Mouse (Mus musculus): ENCODE results near the gene Rps16. TPM values are rescaled to one million over a fixed set of nuclear protein-coding genes. Genes with fewer than 3 reads are reported as not detected.
"Not testable (repeated sequence)": the region's sequence is repeated elsewhere in the genome, so short reads cannot be mapped to it uniquely, and the experiment has no call there.

Rps16 gene
- total RNA-seq, 1 experiment from 2014 or later = 700 TPM

DNA sequence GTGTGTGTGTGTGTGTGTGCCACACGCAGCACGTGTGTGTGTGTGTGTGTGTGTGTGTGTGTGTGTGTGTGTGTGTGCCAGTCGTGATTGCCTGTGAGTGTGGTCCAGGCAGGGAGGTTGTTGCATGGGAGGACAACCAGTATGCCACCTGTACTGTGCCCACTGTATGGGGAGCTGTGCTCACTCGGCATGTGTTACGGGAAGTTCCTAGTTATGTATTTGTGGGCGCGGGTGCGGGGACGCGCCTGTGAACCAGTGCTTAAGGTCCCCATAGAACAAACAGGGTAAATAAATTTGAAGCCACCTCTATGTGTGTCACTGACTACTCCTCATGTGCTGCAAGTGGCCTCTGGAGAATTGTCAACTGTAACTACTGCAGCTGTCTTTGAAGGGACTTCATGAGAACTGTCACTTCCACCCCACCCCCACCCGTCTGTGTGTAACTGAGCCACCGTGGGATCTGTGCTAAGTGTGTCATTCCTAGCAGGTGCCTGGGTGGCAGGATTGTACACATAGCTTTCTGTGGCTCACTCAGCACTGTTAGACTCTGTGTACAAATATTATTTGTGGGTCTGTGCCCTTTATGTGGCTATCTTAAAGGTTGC is 32.0 kb downstream of the Rps16 start:
- peak; percentile 0; the same call in 1 of the 2 replicates for ATAC-seq (ENCODE audit: extremely low read depth, insufficient number of reproducible peaks, low FRiP score, poor library complexity, severe bottlenecking)

DNA sequence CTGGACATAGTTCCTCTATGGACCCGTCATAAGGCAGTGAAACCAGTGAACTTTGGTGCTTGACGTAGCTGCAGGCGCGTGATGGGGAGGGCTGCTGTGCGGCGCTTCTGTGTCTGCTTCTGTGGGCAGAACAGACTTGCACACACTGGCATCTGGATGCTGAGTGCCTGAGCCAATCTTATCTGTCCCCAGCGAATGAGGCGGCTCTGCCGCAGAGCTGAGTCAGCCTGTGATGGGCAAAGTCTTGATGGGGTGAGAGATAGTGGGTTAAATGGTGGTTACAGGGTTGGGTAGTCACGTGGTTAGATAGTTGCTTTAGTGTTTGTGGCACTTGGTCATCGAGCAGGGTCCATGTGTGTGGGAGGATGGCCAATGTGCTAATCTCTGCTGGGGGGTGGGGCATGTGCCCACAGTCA is 32.5 kb downstream of the Rps16 start:
- ATAC-seq (ENCODE audit: extremely low read depth, insufficient number of reproducible peaks, low FRiP score, poor library complexity, severe bottlenecking) = peak; percentile 28

DNA sequence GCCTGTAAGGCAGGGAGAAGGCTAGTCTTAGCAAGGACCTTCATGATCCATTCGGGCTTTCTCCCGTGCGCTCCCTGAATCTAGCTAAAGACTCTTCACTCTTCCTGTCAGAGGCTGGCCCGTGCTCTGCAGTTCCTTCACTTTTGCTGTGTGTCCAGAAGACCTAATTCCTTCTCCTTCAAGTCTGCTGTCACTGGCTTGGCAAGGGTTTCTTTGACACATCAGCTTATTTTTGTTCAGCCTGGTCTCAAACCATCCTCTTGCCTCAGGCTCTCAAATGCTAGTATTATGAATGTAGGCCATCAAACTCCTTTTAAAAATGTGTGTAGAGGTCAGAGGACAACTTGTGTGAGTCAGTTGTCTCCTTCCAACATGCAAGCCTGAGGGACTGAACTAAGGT is 33.2 kb downstream of the Rps16 start:
- no peak for ATAC-seq (ENCODE audit: extremely low read depth, insufficient number of reproducible peaks, low FRiP score, poor library complexity, severe bottlenecking)

DNA sequence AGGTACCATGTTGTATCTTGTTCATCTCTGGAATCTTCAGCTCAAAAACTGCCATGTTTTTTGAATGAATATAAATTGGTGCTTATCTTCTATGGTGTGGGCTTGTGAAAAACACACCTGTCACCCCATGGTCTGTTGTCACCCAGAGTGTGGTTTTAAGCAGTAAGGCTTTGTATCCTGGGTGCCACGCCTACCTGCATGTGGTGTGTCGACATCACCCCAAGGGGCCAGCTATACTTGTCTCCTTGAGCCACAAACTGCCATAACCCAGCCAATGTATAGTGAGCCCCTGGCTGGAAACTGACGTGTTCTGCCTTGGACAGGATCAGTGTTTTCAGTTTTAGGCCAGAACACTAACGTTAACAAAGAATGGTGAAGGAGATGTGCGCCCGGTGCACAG is 33.7 kb downstream of the Rps16 start:
- no peak for ATAC-seq (ENCODE audit: extremely low read depth, insufficient number of reproducible peaks, low FRiP score, poor library complexity, severe bottlenecking)

GRCm38 (mm10) chr7:28385196-28385595 is 34.7 kb downstream of the Rps16 start:
- ATAC-seq (ENCODE audit: extremely low read depth, insufficient number of reproducible peaks, low FRiP score, poor library complexity, severe bottlenecking) = no peak

- ATAC-seq (ENCODE audit: extremely low read depth, insufficient number of reproducible peaks, low FRiP score, poor library complexity, severe bottlenecking) = peak; percentile 27
Observed at GRCm38 (mm10) chr7:28386007-28386406, 35.6 kb downstream of the Rps16 start.

DNA sequence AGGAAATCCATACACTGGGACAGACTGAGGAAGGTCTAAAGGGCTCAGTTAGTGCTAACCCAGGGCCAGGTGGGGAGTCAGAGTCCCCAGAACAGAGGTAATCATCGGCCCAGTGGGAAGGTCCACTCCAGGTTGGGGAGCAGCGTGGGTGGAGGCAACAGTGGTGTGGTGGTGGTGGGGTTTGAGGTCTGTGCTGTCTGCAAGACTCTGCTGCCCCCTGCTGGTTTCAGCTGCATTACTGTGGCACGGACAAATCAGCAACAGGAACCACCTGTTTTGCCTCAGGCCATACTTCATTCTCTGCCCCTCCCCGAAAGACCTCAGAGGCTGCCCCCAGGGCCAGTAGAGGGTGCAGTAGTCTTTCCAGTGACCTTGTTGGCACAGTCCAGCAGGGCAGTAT is 36.0 kb downstream of the Rps16 start:
- ATAC-seq (ENCODE audit: extremely low read depth, insufficient number of reproducible peaks, low FRiP score, poor library complexity, severe bottlenecking) = peak; percentile 49

DNA sequence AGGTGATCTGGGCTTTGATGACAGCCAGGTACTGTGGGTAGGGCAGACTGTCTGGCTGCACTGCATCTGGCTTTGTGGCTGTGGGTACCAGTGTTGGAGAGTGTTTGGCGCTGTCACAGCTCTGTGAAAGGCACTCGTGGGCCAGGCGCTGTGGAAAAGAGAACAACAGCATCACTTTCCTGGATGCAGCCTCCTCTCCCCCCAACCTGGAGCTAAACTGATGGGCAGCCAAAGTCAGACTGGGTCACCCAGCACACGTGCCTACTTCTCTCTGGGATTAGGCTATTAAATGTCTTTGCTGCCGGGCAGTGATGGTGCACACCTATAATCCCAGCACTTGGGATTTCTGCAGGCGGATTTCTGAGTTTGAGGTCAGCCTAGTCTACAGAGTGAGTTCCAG is 36.4 kb downstream of the Rps16 start:
- not testable (repeated sequence) for ATAC-seq (ENCODE audit: extremely low read depth, insufficient number of reproducible peaks, low FRiP score, poor library complexity, severe bottlenecking)

- ATAC-seq (ENCODE audit: extremely low read depth, insufficient number of reproducible peaks, low FRiP score, poor library complexity, severe bottlenecking) = not testable (repeated sequence)
Observed at GRCm38 (mm10) chr7:28387384-28387783, 36.9 kb downstream of the Rps16 start.

- ATAC-seq (ENCODE audit: extremely low read depth, insufficient number of reproducible peaks, low FRiP score, poor library complexity, severe bottlenecking) = no peak
Observed at GRCm38 (mm10) chr7:28390331-28390730, 39.9 kb downstream of the Rps16 start.

DNA sequence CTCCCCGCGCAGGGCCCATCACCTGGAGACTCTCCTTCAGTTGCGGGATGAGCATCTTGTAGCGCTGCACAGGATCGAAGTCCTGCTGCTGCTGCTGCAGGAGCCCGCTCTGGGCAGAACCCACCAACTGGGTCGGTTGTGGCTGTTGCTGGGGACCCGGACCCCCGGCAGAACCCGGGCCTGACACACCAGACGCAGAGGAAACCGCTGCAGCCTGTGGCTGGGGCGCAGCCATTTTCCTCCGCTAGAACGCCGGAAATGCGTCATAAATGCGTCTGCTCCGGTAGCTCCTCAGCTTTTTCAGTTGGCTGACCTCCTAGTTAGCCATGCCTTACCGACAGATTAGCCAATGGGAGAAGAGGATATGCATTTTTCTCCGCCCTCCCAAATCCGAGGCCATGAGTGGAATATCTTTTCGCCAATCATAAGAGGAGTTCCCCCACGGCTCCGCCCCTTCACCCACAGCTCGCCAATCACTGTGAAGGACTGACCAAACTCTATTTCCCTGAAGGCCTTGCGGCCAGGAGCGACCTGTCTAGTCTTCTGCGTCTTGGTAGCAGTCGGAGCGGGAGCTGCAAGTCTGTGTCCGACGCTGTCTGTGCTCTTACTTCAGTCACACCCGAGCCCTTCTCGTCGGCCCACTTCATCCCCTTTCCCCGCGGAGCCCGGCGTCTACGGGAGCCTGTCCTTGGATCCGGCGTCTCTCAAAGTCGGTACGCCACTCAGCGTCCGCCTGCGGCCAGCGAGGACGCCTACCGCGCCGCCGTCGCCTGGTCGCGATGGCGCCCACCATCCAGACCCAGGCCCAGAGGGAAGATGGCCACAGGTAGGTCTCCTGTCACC is 42.2 kb downstream of the Rps16 start, which contains the start of the genes Med29 and Paf1:
TSS of gene Med29 (minus strand) at position 280 of the 843 bp plus-strand sequence.
TSS of gene Paf1 (plus strand) at position 523 of the 843 bp plus-strand sequence.
- peak; percentile 97 for ATAC-seq (ENCODE audit: extremely low read depth, insufficient number of reproducible peaks, low FRiP score, poor library complexity, severe bottlenecking)

DNA sequence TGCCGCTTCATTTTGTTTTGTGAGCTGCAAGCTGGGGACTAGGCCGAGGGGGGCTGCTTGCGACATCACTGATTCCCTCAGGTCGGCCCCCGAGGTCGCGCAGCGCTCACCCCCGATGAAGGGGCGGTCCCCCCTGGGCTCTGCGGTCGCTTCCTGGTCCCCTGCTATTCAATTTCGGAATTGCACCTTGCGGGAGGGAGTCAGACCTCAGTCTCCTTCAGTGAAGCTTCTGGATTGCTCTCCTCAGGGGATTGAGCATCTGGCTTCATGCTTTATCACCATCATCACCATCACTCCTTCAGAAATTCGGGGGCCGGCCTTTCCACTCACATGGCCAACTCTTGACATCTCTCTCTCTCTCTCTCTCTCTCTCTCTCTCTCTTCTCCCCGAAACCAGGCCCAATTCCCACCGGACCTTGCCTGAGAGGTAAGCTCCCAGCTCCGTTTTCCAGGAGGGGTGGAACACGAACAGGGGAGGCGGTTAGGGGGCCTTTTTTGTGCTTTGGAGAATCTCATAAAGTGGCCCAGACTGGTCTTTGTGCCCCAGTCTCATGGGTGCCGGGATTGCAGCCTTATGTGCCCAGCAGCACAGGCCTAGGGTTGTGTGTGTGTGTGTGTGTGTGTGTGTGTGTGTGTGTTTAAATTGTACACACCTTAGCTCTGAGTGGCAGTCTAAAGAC is 43.0 kb downstream of the Rps16 start:
- no peak for ATAC-seq (ENCODE audit: extremely low read depth, insufficient number of reproducible peaks, low FRiP score, poor library complexity, severe bottlenecking)

DNA sequence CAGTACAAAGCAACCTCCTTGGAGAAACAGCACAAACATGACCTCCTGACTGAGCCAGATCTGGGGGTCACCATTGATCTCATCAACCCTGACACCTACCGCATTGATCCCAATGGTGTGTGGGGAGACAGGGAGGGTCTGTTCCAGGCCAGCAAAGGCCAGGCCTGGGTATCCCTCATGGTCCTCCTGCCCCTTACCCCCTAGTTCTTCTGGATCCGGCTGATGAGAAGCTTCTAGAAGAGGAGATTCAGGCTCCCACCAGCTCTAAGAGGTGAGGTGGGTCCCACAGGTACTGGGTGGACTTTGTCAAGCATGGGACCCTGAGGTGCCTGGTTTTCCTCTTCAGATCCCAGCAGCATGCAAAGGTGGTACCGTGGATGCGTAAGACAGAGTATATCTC is 45.0 kb downstream of the Rps16 start:
- no peak for ATAC-seq (ENCODE audit: extremely low read depth, insufficient number of reproducible peaks, low FRiP score, poor library complexity, severe bottlenecking)

DNA sequence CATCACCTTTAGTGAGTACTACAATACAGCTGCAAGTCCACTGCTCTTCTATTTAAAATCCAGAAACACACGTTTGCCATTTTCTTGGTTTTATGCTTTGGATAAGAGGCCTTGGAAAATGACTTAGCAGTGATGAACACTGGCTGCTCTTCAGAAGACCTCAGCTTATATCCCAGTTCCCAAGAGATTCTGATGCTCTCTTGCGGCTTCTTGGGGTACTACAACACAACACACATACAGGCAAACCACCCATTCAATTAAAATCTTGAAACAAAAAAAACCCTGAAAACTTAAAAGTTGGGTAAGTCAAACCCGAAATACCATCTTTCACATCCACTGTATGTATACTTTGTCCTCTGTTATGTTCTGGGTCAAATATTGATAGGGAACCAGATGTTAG is 47.5 kb downstream of the Rps16 start:
- ATAC-seq (ENCODE audit: extremely low read depth, insufficient number of reproducible peaks, low FRiP score, poor library complexity, severe bottlenecking) = no peak

GRCm38 (mm10) chr7:28398696-28399340 is 48.4 kb downstream of the Rps16 start:
- no peak for ATAC-seq (ENCODE audit: extremely low read depth, insufficient number of reproducible peaks, low FRiP score, poor library complexity, severe bottlenecking)

DNA sequence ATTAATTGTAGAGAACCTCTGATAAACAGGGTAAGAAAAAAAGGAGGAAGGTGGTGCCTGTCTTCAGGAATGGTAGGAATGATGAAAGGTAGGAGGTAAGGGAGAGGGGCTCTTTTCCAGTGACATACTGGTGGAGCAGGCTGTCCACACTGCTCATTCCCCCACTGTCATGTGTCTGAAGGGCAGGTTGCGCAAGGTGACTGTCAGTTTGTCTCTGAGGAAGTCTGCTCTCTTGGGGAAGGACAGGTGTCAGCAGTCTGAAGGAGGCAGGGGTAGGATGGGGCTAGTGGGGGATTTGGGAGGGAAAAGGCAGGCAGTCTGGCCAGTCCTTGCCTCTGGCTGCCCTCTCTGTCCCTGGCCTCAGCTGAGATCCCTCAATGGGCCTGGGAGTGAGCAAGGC is 50.6 kb downstream of the Rps16 start:
- ATAC-seq (ENCODE audit: extremely low read depth, insufficient number of reproducible peaks, low FRiP score, poor library complexity, severe bottlenecking) = peak; percentile 34; the same call in 1 of the 2 replicates

- ATAC-seq (ENCODE audit: extremely low read depth, insufficient number of reproducible peaks, low FRiP score, poor library complexity, severe bottlenecking) = no peak
Observed at GRCm38 (mm10) chr7:28401942-28402341, 51.5 kb downstream of the Rps16 start.
